Mouse (Mus musculus): ENCODE data around the gene Celf2. TPM values are rescaled to one million over a fixed set of nuclear protein-coding genes. Genes with fewer than 3 reads are reported as not detected.
"Not testable (repeated sequence)": the region's sequence is repeated elsewhere in the genome, so short reads cannot be mapped to it uniquely, and the experiment has no call there.

The Celf2 gene
- total RNA-seq (2021) = 10 to 100 TPM; 67.6 to 79.3 TPM
- long read RNA-seq, experiment 1, partial matches to known transcripts = 0 of 62 reads
- long read RNA-seq, experiment 1, other reads (novel, unspliced or antisense) = 62 of 62 reads
- long read RNA-seq, experiment 2, partial matches to known transcripts = 0 of 45 reads
- long read RNA-seq, experiment 2, other reads (novel, unspliced or antisense) = 45 of 45 reads

- intact Hi-C loops (cut with DNase I); DNase-seq; H3K27ac ChIP-seq; H3K4me3 ChIP-seq: not testable (repeated sequence)
Measured at GRCm38 (mm10) chr2:7509463-7509862, at the start of gene Celf2. Gene Celf2, minus strand, starts transcription at chr2:7509563.

DNA sequence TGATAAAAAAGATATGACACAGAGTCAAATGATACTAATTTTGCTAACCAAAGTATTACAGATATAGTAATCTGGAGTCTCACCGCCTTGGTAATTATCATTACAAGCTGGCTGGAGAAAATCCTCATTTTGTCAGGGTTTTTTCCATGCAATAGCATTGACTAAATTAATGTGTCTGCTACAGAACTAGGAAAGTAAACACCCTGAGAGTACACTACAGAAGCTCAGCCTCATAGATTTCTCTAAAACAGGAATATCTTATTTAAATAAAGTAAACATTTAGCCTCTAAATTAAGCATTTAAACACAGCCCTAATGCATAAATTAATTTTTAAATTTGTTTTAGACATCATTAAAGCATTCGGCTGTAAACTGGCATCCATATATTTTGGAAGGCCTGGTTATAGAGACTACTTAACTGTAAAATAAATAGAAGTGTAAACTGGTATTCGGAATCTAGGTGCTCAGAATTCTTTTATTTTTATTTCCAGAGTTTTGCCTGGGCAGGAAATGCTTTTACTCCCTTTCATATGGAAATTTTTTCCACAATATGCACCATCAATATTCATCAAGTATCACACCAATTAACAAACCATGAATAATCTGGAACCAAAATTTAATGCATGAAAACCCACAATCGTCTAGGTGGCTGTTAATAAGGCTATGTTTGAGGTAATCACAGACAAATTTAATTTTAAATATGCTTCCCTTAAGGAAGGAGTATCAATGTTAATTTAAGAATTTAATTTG lies 46.0 kb upstream of the Celf2 start:
- H3K4me3 ChIP-seq = no peak overlapping the region
- intact Hi-C loops (cut with DNase I) = no loop called here
- no peak overlapping the region for H3K27ac ChIP-seq
- no peak for TF ChIP-seq CTCF (IDR thresholded peaks at IDR 0.05)
- DNase-seq = no peak

DNA sequence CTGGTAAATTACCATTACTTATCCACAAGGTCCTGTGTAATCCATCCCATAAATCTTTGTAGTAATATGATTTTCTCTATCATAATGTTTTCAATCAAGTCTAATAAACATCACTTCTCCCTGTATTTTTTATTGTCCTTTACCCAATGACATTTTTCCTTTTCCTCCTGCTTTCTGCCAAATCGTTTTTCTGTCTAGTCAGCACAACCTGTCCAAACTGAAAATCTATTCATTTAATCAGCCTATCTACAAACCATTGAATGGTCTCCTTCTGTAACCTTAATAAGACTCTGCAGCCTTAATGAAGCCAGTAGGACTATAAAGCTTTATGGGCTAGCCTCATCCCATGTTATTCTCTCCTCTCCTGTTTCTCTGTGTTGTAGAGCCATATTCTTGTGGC lies 45.2 kb upstream of the Celf2 start:
- H3K4me3 ChIP-seq = no peak overlapping the region
- TF ChIP-seq CTCF (IDR thresholded peaks at IDR 0.05) = no peak
- H3K27ac ChIP-seq = no peak overlapping the region
- no peak for DNase-seq
- intact Hi-C loops (cut with DNase I) = no loop called here

DNA sequence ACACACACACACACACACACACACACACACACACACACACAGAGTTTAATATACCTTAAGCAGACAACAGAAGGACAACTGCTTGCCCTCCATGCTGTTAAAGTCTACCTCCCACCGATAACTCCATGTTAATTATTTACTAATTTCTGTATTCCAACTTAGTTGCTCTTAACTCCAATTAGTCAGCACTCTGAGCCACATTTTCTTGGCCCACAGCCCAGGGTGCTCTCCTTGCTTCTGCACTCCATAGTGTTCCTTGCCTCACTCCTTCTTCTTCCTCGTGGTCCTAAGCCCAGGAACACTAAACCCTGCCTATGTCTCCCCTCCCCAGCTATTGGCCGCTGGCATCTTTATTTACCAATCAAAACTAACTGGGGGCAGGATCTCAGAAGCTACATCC lies 43.5 kb upstream of the Celf2 start:
- no peak for DNase-seq
- no peak overlapping the region for H3K4me3 ChIP-seq
- intact Hi-C loops (cut with DNase I) = no loop called here
- no peak for TF ChIP-seq CTCF (IDR thresholded peaks at IDR 0.05)
- H3K27ac ChIP-seq = no peak overlapping the region

GRCm38 (mm10) chr2:7548886-7549285 lies 39.5 kb upstream of the Celf2 start:
- intact Hi-C loops (cut with DNase I) = no loop called here
- no peak for DNase-seq
- no peak overlapping the region for H3K4me3 ChIP-seq
- H3K27ac ChIP-seq = no peak overlapping the region
- TF ChIP-seq CTCF (IDR thresholded peaks at IDR 0.05) = no peak

DNA sequence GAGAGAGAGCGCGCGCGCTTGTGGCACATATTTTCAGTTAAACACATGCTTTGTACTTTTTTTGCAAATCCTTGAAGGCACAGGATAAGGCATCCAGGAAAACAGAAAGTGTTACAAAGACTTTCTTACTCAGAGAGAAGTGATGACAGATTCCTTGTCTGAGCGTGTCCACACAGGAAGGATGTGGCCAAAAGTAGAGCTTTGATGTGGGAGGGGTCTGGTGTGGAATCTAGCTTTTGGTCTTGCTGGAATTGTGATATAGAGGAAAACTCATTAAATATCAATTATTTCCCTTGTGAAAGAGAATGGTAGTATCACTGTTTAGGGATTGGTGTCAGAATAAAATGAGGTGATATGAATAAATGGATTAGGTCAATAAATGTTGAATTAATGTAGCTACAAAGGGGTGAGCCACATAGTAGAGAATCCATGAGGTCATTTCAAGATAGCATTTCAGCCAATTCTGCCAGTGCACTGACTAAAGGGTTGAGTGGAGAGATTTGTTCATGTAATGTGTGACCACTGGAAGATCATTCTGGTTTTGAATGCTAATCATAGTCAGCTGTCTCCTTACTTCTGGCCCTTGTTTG lies 25.3 kb upstream of the Celf2 start:
- intact Hi-C loops (cut with DNase I) = no loop called here
- TF ChIP-seq CTCF (IDR thresholded peaks at IDR 0.05) = no peak
- no peak for DNase-seq
- Histone ChIP-seq H3K4me3 (no peak overlapping the region), H3K27ac (no peak overlapping the region)

GRCm38 (mm10) chr2:7534195-7534594 lies 24.8 kb upstream of the Celf2 start:
- Histone ChIP-seq H3K27ac (no peak overlapping the region), H3K4me3 (no peak overlapping the region)
- intact Hi-C loops (cut with DNase I) = no loop called here
- TF ChIP-seq CTCF (IDR thresholded peaks at IDR 0.05) = no peak
- no peak for DNase-seq

DNA sequence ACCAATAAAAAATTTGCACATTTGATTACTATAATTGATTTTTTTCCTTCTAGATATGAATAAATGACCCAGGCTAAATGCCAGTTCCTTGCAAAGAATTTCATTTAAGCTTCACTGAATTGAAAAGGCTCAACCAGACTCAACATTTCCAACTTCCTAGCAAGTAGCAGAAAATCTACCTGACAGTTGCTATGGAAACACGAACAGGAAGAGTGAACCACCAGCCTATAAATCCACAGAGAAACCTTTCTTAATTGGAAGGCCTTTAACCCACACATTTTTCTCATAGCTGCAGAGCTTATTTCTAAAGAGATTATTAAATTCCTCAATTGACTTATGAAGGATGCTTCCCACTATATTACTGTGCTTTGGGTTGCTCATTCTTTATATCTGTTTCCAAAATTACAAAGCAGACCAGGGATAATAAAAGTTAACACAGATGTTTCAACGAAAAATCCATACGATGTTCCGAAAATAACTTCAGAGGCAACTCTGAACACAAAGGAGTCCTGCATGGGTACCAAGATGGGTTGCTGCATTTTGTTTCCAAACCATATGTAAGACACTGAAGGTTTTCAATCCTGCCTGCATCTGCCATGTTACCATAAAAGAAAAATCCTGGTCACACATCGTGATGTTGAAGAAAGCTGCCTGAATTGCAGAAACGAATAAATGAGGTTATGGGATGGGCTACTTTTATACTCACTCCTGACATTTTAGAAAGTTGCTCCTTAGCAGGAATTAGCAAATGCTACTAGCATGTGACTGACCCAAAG lies 22.0 kb upstream of the Celf2 start:
- Histone ChIP-seq H3K4me3 (no peak overlapping the region), H3K27ac (no peak overlapping the region)
- intact Hi-C loops (cut with DNase I) = no loop called here
- DNase-seq = no peak
- no peak for TF ChIP-seq CTCF (IDR thresholded peaks at IDR 0.05)

GRCm38 (mm10) chr2:7530461-7531184 lies 21.3 kb upstream of the Celf2 start:
- H3K4me3 ChIP-seq = no peak overlapping the region
- intact Hi-C loops (cut with DNase I) = no loop called here
- H3K27ac ChIP-seq = no peak overlapping the region
- TF ChIP-seq CTCF (IDR thresholded peaks at IDR 0.05) = no peak
- DNase-seq = no peak

DNA sequence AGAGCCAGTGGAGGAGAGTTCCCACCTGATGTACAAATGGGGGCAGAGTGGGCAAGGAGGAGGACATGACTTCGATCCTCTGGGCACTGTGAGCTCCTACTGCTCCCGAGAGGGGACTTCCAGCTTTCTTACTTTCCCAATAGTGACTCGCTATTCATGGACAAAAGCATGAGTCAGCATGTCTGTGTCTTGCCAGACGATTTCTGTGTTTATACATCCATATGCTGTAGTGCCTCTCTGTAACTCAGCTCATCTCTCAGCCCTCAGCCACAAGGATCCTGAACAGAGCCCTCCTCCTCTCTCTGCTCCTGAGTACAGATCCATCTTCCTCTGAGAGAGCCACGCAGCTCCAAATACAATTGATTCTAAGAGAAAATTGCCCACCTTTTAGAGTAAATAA lies 20.3 kb upstream of the Celf2 start:
- intact Hi-C loops (cut with DNase I) = no loop called here
- no peak overlapping the region for H3K4me3 ChIP-seq
- H3K27ac ChIP-seq = no peak overlapping the region
- no peak for DNase-seq
- no peak for TF ChIP-seq CTCF (IDR thresholded peaks at IDR 0.05)

DNA sequence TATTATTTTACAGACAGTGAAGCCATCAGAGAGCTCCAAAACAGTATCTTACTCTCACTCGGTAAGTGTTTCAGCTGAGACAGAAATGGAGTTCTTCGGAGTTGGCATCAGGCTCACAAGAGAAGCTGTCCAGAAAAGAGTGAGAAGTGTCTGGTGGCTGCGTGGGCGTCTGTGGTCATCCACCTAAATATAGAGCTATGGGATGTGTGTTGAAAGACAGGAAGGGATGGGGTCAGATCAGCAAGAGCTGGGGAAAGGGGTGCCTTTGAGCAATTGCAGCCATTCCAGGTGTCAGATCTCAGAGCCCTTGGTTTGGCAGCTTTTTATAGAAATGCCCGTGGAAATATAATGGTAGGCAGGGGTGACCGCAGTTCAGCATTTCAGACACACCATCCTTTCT lies 17.3 kb upstream of the Celf2 start:
- TF ChIP-seq CTCF (IDR thresholded peaks at IDR 0.05) = no peak
- Histone ChIP-seq H3K27ac (no peak overlapping the region), H3K4me3 (no peak overlapping the region)
- no peak for DNase-seq
- intact Hi-C loops (cut with DNase I) = no loop called here

GRCm38 (mm10) chr2:7519473-7519872 lies 10.1 kb upstream of the Celf2 start:
- H3K27ac ChIP-seq = no peak overlapping the region
- intact Hi-C loops (cut with DNase I) = no loop called here
- no peak for TF ChIP-seq CTCF (IDR thresholded peaks at IDR 0.05)
- H3K4me3 ChIP-seq = no peak overlapping the region
- DNase-seq = no peak
